In genomic region chr1:185731062-185731461, GRCm38 (mm10) we compare ENCODE assay signal across 14 mouse cellular contexts.
A peak's percentile ranks its signal among the peaks of the same experiment; 100 is the strongest.
DNase-seq lines count a peak whose midpoint lies in the region; ATAC-seq lines count a peak whose summit lies in the region.
"Had no signal": no experiment of that assay in that cellular context is flagged by ENCODE, and none has a peak within 500 bp of the region (broad histone marks: within the 10 kb centered on the region; RNA-seq: fewer than 3 reads in every experiment).

No protein-coding gene starts in this region.

- ATAC-seq in hindbrain, embryonic 15.5 days (ENCODE audit: low FRiP score, low read depth), result peak; percentile 48; the same call in 1 of the 2 replicates
- ATAC-seq in hindbrain, embryonic 13.5 days (ENCODE audit: low FRiP score), result no peak

- no peak overlapping the region for H3K27ac ChIP-seq in hindbrain, embryonic 15.5 days (replicated peaks)
- no peak overlapping the region for H3K27ac ChIP-seq in hindbrain, embryonic 13.5 days
- H3K27ac ChIP-seq in embryonic facial prominence, embryonic 10.5 days (replicated peaks), result peak overlapping the region; percentile 67
- H3K27ac ChIP-seq: forebrain, embryonic 12.5 days had no signal

- no peaks in the 10 kb centered on the region for H3K4me1 ChIP-seq in hindbrain, embryonic 15.5 days (replicated peaks)
- no peaks in the 10 kb centered on the region; the same call in 1 of the 2 replicates for H3K4me1 ChIP-seq in hindbrain, embryonic 13.5 days (replicated peaks)
- peaks cover 35% of the 10 kb centered on the region for H3K4me1 ChIP-seq in embryonic facial prominence, embryonic 10.5 days
- H3K4me1 ChIP-seq: forebrain, embryonic 12.5 days had no signal

- no peaks in the 10 kb centered on the region for H3K9me3 ChIP-seq in hindbrain, embryonic 15.5 days
- no peaks in the 10 kb centered on the region for H3K9me3 ChIP-seq in hindbrain, embryonic 13.5 days
- H3K9me3 ChIP-seq in embryonic facial prominence, embryonic 10.5 days, result no peaks in the 10 kb centered on the region
- H3K9me3 ChIP-seq: forebrain, embryonic 12.5 days had no signal

- DNase-seq in brain, adult 2 months (ENCODE audit: low read depth, low spot score), result peak; percentile 4
- DNase-seq in embryonic facial prominence, embryonic 10.5 days (ENCODE audit: low spot score), result peak; percentile 78
- peak; percentile 82 for DNase-seq in liver
- DNase-seq in urinary bladder, postnatal 36 days (ENCODE audit: low spot score in 2 of 2), result no peak
- DNase-seq in adrenal gland, postnatal 25 days, result no peak
- DNase-seq in ovary, postnatal 14 days (ENCODE audit: low spot score), result no peak
- DNase-seq: heart, adult 11 months; lung, postnatal 14 days; right cerebral cortex, postnatal 4 days; thymus, adult 2 months had no signal

- H3K9ac ChIP-seq in hindbrain, embryonic 15.5 days, result no peak overlapping the region
- no peak overlapping the region for H3K9ac ChIP-seq in hindbrain, embryonic 13.5 days
- H3K9ac ChIP-seq: forebrain, embryonic 12.5 days had no signal

- H3K36me3 ChIP-seq in hindbrain, embryonic 15.5 days, result no peaks in the 10 kb centered on the region
- no peaks in the 10 kb centered on the region for H3K36me3 ChIP-seq in hindbrain, embryonic 13.5 days
- H3K36me3 ChIP-seq in embryonic facial prominence, embryonic 10.5 days (replicated peaks), result no peaks in the 10 kb centered on the region
- H3K36me3 ChIP-seq: forebrain, embryonic 12.5 days had no signal

- no peaks in the 10 kb centered on the region for H3K27me3 ChIP-seq in hindbrain, embryonic 15.5 days
- H3K27me3 ChIP-seq in hindbrain, embryonic 13.5 days, result 0 out of 2 replicates have a peak, but pooled peaks cover 3% of the 10 kb centered on the region
- peaks cover 9% of the 10 kb centered on the region; the same call in 1 of the 2 replicates for H3K27me3 ChIP-seq in embryonic facial prominence, embryonic 10.5 days (replicated peaks; ENCODE audit: low read depth, poor library complexity, severe bottlenecking)
- H3K27me3 ChIP-seq: forebrain, embryonic 12.5 days had no signal

- H3K4me2 ChIP-seq in hindbrain, embryonic 15.5 days, result no peak overlapping the region
- H3K4me2 ChIP-seq in hindbrain, embryonic 13.5 days, result no peak overlapping the region
- H3K4me2 ChIP-seq: forebrain, embryonic 12.5 days had no signal

- H3K4me3 ChIP-seq in hindbrain, embryonic 15.5 days, result no peak overlapping the region
- H3K4me3 ChIP-seq in hindbrain, embryonic 13.5 days, result no peak overlapping the region
- H3K4me3 ChIP-seq in embryonic facial prominence, embryonic 10.5 days, result no peak overlapping the region
- H3K4me3 ChIP-seq: forebrain, embryonic 12.5 days; myocyte had no signal

- 58% methylated on average over 9 of the region's 9 CpGs for WGBS in hindbrain, embryonic 15.5 days
- 64% methylated on average over 9 of the region's 9 CpGs for WGBS in hindbrain, embryonic 13.5 days
- 29% methylated on average over 9 of the region's 9 CpGs for WGBS in embryonic facial prominence, embryonic 10.5 days

Comparison
In these comparisons a context has a peak if more than half of its experiments do, and no peak if none do; other contexts are left out.
1. DNase-seq: peak in brain, adult 2 months (single experiment), embryonic facial prominence, embryonic 10.5 days (single experiment) and liver (single experiment); none in urinary bladder, postnatal 36 days (0 of 2), adrenal gland, postnatal 25 days (single experiment) and ovary, postnatal 14 days (single experiment).